Mouse (Mus musculus) intestine, embryonic 16.5 days (tissue): ENCODE data around the gene P2ry6. TPM values are rescaled to one million over a fixed set of nuclear protein-coding genes. Genes with fewer than 3 reads are reported as not detected.

Experiments
- ATAC-seq: fragments of 200-750 bp; cut with Nextera tagmentation; 2 replicates; pipeline ENCODE4 v1.8.0; 2017; ENCODE audit warnings: moderate TSS enrichment, moderate library complexity
- H3K27ac ChIP-seq: fragments of 300-500 bp; sonication (generic); 2 replicates; pipeline ENCODE4 v1.5.1; 2014; ENCODE audit warnings: mild to moderate bottlenecking, low read length
- H3K27me3 ChIP-seq: fragments of 300-500 bp; sonication (generic); replicated peaks from 2 replicates; pipeline ENCODE4 v1.6.1; 2014; ENCODE audit warnings: low read length, control low read depth, mixed read lengths; ENCODE audit not compliant: control insufficient read depth, insufficient read depth
- H3K36me3 ChIP-seq: fragments of 300-500 bp; sonication (generic); 2 replicates; pipeline ENCODE4 v1.6.1; 2014; ENCODE audit warnings: low read length, control low read depth; ENCODE audit not compliant: control insufficient read depth, insufficient read depth
- H3K4me1 ChIP-seq: fragments of 300-500 bp; sonication (generic); 2 replicates; pipeline ENCODE4 v1.6.1; 2014; ENCODE audit warnings: low read length, control low read depth, mixed read lengths; ENCODE audit not compliant: control insufficient read depth, insufficient read depth
- H3K4me2 ChIP-seq: fragments of 300-500 bp; sonication (generic); 2 replicates; pipeline ENCODE4 v1.6.1; 2014; ENCODE audit warnings: low read depth, low read length, control low read depth
- H3K4me3 ChIP-seq: fragments of 300-500 bp; sonication (generic); 2 replicates; pipeline ENCODE4 v1.5.1; 2014; ENCODE audit warnings: mild to moderate bottlenecking, low read length
- H3K9ac ChIP-seq: fragments of 300-500 bp; sonication (generic); 2 replicates; pipeline ENCODE4 v1.6.1; 2014; ENCODE audit warnings: low read depth, low read length
- H3K9me3 ChIP-seq: fragments of 300-500 bp; sonication (generic); 2 replicates; pipeline ENCODE4 v1.6.1; 2016; ENCODE audit warnings: low read length, control low read depth; ENCODE audit not compliant: control insufficient read depth
- WGBS: fragments of 180-500 bp; shearing (Covaris S2); extraction: QIAGEN DNeasy Blood & Tissue Kit; methylation state at CpG from one replicate; pipeline ENCODE4 v1.1.7; 2014; 5-methylcytosine and 5-hydroxymethylcytosine counted together
- polyA plus RNA-seq: library from polyadenylated mRNA; unstranded; fragments of >200 nt; fragmentation: Nextera tagmentation; extraction: Ambion mirVana; gene quantifications from 2 replicates; pipeline ENCODE4 v1.2.1, GENCODE M21; 2015

P2ry6 gene
- polyA plus RNA-seq, 1 experiment from 2014 or later: 9.8 TPM

DNA sequence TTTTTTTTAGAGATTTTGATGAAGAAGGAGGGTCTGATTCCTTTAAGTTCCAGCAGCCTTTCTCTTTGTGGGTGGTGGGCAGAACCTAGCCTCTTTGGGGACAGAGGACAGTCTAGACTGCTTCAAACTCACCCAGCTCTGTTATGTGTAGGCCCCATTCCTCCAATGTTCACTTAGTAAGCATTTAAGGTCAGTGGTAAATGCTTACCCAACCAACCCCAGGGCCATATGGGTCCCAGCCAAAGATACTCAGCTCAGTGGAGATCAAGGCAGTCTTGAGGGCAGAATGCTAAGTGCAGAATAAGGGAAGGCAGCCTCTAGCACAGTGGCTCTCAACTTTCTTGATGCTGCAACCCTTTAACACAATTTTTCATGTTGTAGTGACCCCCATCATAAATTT, 40.9 kb downstream of the P2ry6 start:
- H3K4me2 ChIP-seq: peak overlapping the region; percentile 87
- H3K9ac ChIP-seq: no peak overlapping the region
- H3K27me3 ChIP-seq: no peaks in the 10 kb centered on the region
- no peak overlapping the region for H3K27ac ChIP-seq
- no peak for ATAC-seq
- no peaks in the 10 kb centered on the region for H3K36me3 ChIP-seq
- no peak overlapping the region for H3K4me3 ChIP-seq
- H3K4me1 ChIP-seq: peaks cover 26% of the 10 kb centered on the region
- no peaks in the 10 kb centered on the region for H3K9me3 ChIP-seq

DNA sequence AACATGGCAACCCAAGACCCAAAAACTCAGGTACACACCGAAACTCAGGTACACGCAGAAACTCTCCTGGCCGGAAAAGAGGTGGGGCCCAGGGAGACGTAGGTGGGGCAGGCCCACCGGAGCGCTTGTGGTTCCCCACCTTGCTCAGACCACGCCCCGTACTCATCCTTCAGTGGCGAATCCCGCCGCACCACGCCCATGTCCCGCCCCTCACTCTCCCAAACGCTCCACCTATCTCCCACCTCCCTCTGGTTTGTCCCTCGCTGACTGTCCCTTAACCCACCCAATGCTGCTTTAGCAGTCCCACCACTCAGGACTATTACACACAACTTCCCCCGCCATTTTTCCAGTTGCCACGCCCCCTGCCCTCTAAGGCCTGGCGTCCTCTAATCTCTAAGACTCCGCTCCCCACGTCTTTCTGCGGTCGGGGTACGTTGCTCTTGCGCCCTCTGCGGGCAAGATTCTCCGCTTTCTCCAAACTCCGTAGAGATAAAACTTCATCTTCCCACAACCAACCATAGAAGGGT, 41.9 kb downstream of the P2ry6 start:
- H3K4me1 ChIP-seq: peaks cover 32% of the 10 kb centered on the region
- H3K4me3 ChIP-seq: peak overlapping the region; percentile 74
- H3K27ac ChIP-seq: peak overlapping the region; percentile 98
- H3K9ac ChIP-seq: peak overlapping the region; percentile 89
- ATAC-seq: peak; percentile 89
- no peaks in the 10 kb centered on the region for H3K27me3 ChIP-seq
- under 1% methylated on average over 27 of the region's 27 CpGs for WGBS
- H3K9me3 ChIP-seq: no peaks in the 10 kb centered on the region
- H3K4me2 ChIP-seq: peak overlapping the region; percentile 87
- H3K36me3 ChIP-seq: no peaks in the 10 kb centered on the region

DNA sequence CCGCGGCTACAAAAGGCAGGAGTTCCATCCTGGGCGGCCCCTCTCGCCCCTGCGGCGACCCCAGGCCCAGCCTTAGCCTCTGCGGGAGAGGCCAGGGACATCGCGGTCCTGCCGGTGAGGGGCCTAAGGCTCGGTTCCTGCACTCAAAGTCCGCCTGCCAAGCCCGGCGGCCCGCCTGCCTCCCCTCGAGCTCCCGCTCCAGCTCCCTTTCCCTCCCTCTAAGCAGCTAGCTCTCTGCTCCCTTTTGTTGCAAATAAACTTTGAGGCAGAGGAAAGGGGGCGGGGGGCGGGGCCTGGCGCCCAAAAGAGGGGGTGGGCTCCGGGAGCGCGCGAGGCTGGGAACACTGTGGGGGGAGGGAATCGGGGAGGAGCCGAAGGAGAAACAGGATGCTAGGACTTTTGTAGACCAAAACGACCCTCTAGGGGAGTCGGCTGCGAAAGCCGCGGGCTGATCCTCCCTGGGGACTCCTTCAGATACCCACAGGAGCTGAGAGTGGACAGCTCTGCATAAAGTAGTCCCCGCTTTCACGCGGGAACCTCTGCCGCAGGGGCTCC, 42.4 kb downstream of the P2ry6 start, which contains the start of gene Arhgef17:
TSS of gene Arhgef17 (minus strand) at position 182 of the 555 bp plus-strand sequence.
- no peaks in the 10 kb centered on the region for H3K27me3 ChIP-seq
- H3K4me3 ChIP-seq: peak within 1 kb of the TSS; percentile 74
- WGBS: 1% methylated on average over 35 of the region's 35 CpGs
- no peaks in the 10 kb centered on the region for H3K9me3 ChIP-seq
- ATAC-seq: peak; percentile 72
- H3K36me3 ChIP-seq: no peaks in the 10 kb centered on the region
- peaks cover 38% of the 10 kb centered on the region for H3K4me1 ChIP-seq
- peak within 1 kb of the TSS; percentile 87 for H3K4me2 ChIP-seq
- peak within 1 kb of the TSS; percentile 98 for H3K27ac ChIP-seq
- peak within 1 kb of the TSS; percentile 89 for H3K9ac ChIP-seq

GRCm38 (mm10) chr7:100931316-100931925, 43.0 kb downstream of the P2ry6 start:
- WGBS: under 1% methylated on average over 73 of the region's 73 CpGs
- peak; percentile 16 for ATAC-seq
- H3K9me3 ChIP-seq: no peaks in the 10 kb centered on the region
- H3K9ac ChIP-seq: peak overlapping the region; percentile 89
- peak overlapping the region; percentile 87 for H3K4me2 ChIP-seq
- peaks cover 44% of the 10 kb centered on the region for H3K4me1 ChIP-seq
- H3K27ac ChIP-seq: peak overlapping the region; percentile 98
- no peaks in the 10 kb centered on the region for H3K27me3 ChIP-seq
- no peaks in the 10 kb centered on the region for H3K36me3 ChIP-seq
- peak overlapping the region; percentile 74 for H3K4me3 ChIP-seq

- peaks cover 47% of the 10 kb centered on the region for H3K4me1 ChIP-seq
- ATAC-seq: 0 out of 2 replicates have a peak, but pooled peaks have one; percentile 3
These were observed 43.7 kb downstream of the P2ry6 start for GRCm38 (mm10) chr7:100930619-100931315.

DNA sequence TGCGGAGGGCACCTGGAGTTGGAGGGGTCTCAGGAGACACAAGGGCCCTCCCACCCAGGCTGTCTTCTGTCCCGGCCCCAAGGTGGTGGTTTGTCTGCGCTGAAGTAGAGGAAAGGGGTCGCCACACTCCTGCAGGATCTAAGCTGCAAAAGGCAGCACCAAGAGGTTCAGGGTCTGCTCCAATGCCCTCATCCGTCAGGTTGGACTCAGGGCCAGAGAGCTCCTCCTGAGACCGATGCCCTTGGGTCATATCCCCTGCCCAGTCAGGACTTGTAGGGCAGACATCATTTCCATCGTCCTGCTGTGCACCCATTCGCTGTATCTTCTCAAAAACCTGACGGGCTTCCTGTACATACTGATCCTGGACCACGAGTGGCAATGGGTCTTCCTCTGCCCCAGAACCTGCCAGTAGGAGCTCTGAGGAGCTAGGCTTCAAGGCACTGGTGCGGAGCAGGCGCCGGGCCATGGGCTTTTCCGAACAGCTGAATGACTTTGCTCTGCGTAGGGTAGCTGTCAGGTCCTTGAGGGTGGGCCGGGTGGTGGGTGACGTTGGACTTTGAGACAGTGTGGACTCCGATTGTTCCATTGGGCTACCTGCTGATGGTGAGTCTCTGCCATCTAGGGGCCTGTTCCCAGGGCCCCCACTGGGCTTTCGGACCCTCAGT, 44.7 kb downstream of the P2ry6 start:
- H3K36me3 ChIP-seq: no peaks in the 10 kb centered on the region
- H3K9ac ChIP-seq: peak overlapping the region; percentile 89
- H3K4me3 ChIP-seq: peak overlapping the region; percentile 74
- H3K27me3 ChIP-seq: no peaks in the 10 kb centered on the region
- H3K4me1 ChIP-seq: peaks cover 54% of the 10 kb centered on the region
- H3K9me3 ChIP-seq: no peaks in the 10 kb centered on the region
- H3K27ac ChIP-seq: no peak overlapping the region
- no peak for ATAC-seq
- H3K4me2 ChIP-seq: peak overlapping the region; percentile 87
- 63% methylated on average over 19 of the region's 19 CpGs for WGBS

More at GRCm38 (mm10) chr7:100930619-100931315, 43.7 kb downstream of the P2ry6 start:
- WGBS: 4% methylated on average over 53 of the region's 53 CpGs
- Histone ChIP-seq H3K36me3 (no peaks in the 10 kb centered on the region), H3K4me2 (peak overlapping the region; percentile 87), H3K9ac (peak overlapping the region; percentile 89), H3K27ac (peak overlapping the region; percentile 98), H3K27me3 (no peaks in the 10 kb centered on the region), H3K9me3 (no peaks in the 10 kb centered on the region), H3K4me3 (peak overlapping the region; percentile 74)

DNA sequence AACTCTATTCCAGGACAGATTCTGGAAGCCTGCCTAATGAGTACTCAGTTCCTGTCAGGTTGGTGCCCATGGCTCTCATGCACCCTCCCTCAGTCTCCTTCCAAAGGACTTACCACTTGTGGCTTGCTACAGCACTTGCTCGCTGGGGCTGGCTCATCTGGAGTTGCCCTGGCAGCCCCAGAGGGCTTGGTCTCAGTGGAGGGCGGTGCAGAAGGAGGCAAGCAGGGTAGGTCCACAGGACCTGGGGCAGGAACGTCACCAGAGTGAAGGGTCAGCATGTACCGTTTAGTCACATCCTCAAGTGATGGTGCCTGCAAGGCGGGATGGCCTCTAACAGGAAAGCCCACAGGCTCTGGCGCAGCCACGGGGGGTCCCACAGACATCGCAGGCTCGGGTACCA, 46.0 kb downstream of the P2ry6 start:
- ATAC-seq: no peak
- H3K27ac ChIP-seq: no peak overlapping the region
- no peaks in the 10 kb centered on the region for H3K36me3 ChIP-seq
- H3K4me1 ChIP-seq: peaks cover 60% of the 10 kb centered on the region
- 45% methylated on average over 9 of the region's 9 CpGs for WGBS
- peak overlapping the region; percentile 74 for H3K4me3 ChIP-seq
- no peaks in the 10 kb centered on the region for H3K9me3 ChIP-seq
- peak overlapping the region; percentile 87 for H3K4me2 ChIP-seq
- H3K9ac ChIP-seq: peak overlapping the region; percentile 89
- no peaks in the 10 kb centered on the region for H3K27me3 ChIP-seq

- Histone ChIP-seq H3K36me3 (no peaks in the 10 kb centered on the region), H3K4me1 (peaks cover 60% of the 10 kb centered on the region), H3K9ac (peak overlapping the region; percentile 89), H3K9me3 (no peaks in the 10 kb centered on the region), H3K27ac (peak overlapping the region; percentile 21; the same call in 1 of the 2 replicates), H3K4me2 (peak overlapping the region; percentile 87), H3K27me3 (no peaks in the 10 kb centered on the region), H3K4me3 (peak overlapping the region; percentile 74)
- WGBS: 11% methylated on average over 7 of the region's 7 CpGs
- no peak for ATAC-seq
These were observed 47.0 kb downstream of the P2ry6 start for GRCm38 (mm10) chr7:100927287-100928000.
